Mouse (Mus musculus): ENCODE results near the gene Gse1. TPM values are rescaled to one million over a fixed set of nuclear protein-coding genes. Genes with fewer than 3 reads are reported as not detected.
"Not testable (repeated sequence)": the region's sequence is repeated elsewhere in the genome, so short reads cannot be mapped to it uniquely, and the experiment has no call there.

Gse1 gene
- polyA plus RNA-seq, 1 experiment from 2014 or later, result 24.0 TPM

DNA sequence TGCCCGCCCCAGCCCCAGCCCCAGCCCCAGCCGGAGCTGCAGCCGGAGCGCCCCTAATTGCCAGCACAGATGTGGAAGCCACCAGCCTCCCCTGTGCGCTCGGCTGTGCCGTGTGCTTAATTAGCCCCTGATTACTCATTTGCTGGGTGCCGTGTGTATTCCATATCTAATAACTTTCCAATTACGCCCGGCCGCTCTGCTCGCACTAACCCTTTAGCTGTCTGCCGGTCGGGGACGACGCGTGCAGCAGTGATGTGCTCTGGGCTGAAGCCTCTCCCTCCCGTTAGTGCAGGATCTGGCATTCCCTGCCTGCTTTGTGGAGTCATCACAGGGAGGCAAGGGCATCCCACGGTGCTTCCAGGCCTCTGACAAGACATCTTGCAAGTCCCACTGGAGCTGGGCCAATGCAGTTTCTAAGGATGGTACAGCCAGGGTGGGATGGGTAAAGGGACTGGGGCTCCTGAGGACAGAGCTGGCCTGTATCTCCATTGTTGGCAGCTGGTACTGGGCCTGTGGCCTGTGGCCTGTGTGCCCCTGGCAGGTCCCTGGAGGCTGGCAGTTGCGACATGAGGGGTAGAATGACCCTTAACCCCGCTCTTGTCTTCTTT, 119.6 kb downstream of the Gse1 start:
- Histone ChIP-seq H3K9me3 (replicated peaks) (no peaks in the 10 kb centered on the region), H3K4me3 (no peak overlapping the region), H3K27ac (peak overlapping the region; percentile 86), H3K27me3 (0 out of 2 replicates have a peak, but pooled peaks cover 5% of the 10 kb centered on the region), H3K4me2 (peak overlapping the region; percentile 33), H3K9ac (peak overlapping the region; percentile 48), H3K36me3 (ENCODE audit: poor library complexity, severe bottlenecking) (no peaks in the 10 kb centered on the region), H3K4me1 (peaks cover 87% of the 10 kb centered on the region)
- WGBS, result 21% methylated on average over 21 of the region's 21 CpGs
- peak; percentile 76 for ATAC-seq

- 0 out of 2 replicates have a peak, but pooled peaks cover 5% of the 10 kb centered on the region for H3K27me3 ChIP-seq
- H3K4me2 ChIP-seq, result no peak overlapping the region
- WGBS, result 32% methylated on average over 11 of the region's 11 CpGs
- no peak overlapping the region for H3K4me3 ChIP-seq
- ATAC-seq, result no peak
- peak overlapping the region; percentile 40; the same call in 1 of the 2 replicates for H3K27ac ChIP-seq
- no peaks in the 10 kb centered on the region for H3K36me3 ChIP-seq (ENCODE audit: poor library complexity, severe bottlenecking)
- H3K4me1 ChIP-seq, result peaks cover 87% of the 10 kb centered on the region
- 0 out of 2 replicates have a peak overlapping the region, but pooled peaks have one; percentile 27 for H3K9ac ChIP-seq
- H3K9me3 ChIP-seq (replicated peaks), result no peaks in the 10 kb centered on the region
These were observed 120.7 kb downstream of the Gse1 start for GRCm38 (mm10) chr8:120348922-120349321.

- no peaks in the 10 kb centered on the region for H3K36me3 ChIP-seq (ENCODE audit: poor library complexity, severe bottlenecking)
- no peak for ATAC-seq
These were observed 123.2 kb downstream of the Gse1 start for GRCm38 (mm10) chr8:120351332-120352071.

DNA sequence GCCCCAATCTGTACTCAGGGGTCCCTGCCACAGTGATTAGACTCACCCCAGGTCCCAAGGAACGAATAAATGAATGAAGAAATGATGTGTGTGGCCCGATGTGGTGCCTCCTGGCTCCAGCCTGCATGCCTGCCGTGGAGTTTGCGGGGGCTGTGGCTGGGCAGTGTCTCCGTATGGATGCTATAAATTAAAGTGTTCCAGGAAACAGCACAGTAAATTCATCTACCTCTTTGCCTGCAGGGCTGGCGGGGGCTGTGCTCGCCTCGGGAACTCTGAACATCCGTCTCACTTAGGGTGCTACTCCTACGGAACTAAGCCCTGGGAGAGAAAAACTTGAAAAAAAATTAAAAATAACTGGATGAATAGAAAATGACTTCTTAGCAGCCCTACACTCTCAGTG, 123.8 kb downstream of the Gse1 start:
- no peak for ATAC-seq
- no peaks in the 10 kb centered on the region for H3K36me3 ChIP-seq (ENCODE audit: poor library complexity, severe bottlenecking)
- H3K27me3 ChIP-seq, result 0 out of 2 replicates have a peak, but pooled peaks cover 13% of the 10 kb centered on the region
- WGBS, result 80% methylated on average over 10 of the region's 10 CpGs
- H3K4me1 ChIP-seq, result peaks cover 70% of the 10 kb centered on the region
- H3K27ac ChIP-seq, result peak overlapping the region; percentile 19; the same call in 1 of the 2 replicates
- no peak overlapping the region for H3K4me3 ChIP-seq
- H3K9me3 ChIP-seq (replicated peaks), result no peaks in the 10 kb centered on the region
- no peak overlapping the region for H3K9ac ChIP-seq
- no peak overlapping the region for H3K4me2 ChIP-seq

More at GRCm38 (mm10) chr8:120351332-120352071, 123.2 kb downstream of the Gse1 start:
- H3K9me3 ChIP-seq (replicated peaks), result no peaks in the 10 kb centered on the region
- H3K4me1 ChIP-seq, result peaks cover 75% of the 10 kb centered on the region
- H3K9ac ChIP-seq, result no peak overlapping the region
- 67% methylated on average over 7 of the region's 7 CpGs for WGBS
- 0 out of 2 replicates have a peak, but pooled peaks cover 13% of the 10 kb centered on the region for H3K27me3 ChIP-seq
- H3K4me2 ChIP-seq, result no peak overlapping the region
- H3K4me3 ChIP-seq, result no peak overlapping the region
- peak overlapping the region; percentile 19; the same call in 1 of the 2 replicates for H3K27ac ChIP-seq

DNA sequence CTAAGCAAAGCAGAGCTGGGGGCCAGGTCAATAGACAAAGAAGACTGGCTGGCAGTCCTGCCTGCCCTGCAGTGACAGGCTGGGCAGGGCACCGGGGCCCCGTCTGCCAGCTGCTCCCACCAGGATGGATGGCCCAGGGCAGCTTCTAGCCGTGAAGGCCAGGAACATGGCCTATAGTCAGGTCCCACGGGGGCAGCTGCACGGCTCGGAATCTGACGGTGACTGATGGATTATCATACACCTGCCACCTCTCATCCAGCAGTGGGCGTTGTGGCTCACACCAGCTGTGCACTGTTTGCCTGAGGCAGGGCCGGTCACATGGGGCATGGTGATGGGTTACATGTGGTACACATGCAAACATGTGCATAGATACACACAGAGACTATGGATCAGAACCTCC, 127.8 kb downstream of the Gse1 start:
- no peak for ATAC-seq
- Histone ChIP-seq H3K9ac (no peak overlapping the region), H3K27ac (no peak overlapping the region), H3K4me3 (no peak overlapping the region), H3K36me3 (ENCODE audit: poor library complexity, severe bottlenecking) (no peaks in the 10 kb centered on the region), H3K27me3 (0 out of 2 replicates have a peak, but pooled peaks cover 11% of the 10 kb centered on the region), H3K4me1 (peaks cover 67% of the 10 kb centered on the region), H3K4me2 (no peak overlapping the region), H3K9me3 (replicated peaks) (no peaks in the 10 kb centered on the region)
- 78% methylated on average over 9 of the region's 9 CpGs for WGBS

GRCm38 (mm10) chr8:120357504-120357903, 129.2 kb downstream of the Gse1 start:
- Histone ChIP-seq H3K36me3 (ENCODE audit: poor library complexity, severe bottlenecking) (no peaks in the 10 kb centered on the region), H3K9me3 (replicated peaks) (no peaks in the 10 kb centered on the region), H3K27me3 (0 out of 2 replicates have a peak, but pooled peaks cover 8% of the 10 kb centered on the region), H3K9ac (no peak overlapping the region), H3K4me1 (peaks cover 64% of the 10 kb centered on the region), H3K4me3 (no peak overlapping the region), H3K4me2 (no peak overlapping the region), H3K27ac (no peak overlapping the region)
- no peak for ATAC-seq
- WGBS, result 68% methylated on average over 6 of the region's 6 CpGs

DNA sequence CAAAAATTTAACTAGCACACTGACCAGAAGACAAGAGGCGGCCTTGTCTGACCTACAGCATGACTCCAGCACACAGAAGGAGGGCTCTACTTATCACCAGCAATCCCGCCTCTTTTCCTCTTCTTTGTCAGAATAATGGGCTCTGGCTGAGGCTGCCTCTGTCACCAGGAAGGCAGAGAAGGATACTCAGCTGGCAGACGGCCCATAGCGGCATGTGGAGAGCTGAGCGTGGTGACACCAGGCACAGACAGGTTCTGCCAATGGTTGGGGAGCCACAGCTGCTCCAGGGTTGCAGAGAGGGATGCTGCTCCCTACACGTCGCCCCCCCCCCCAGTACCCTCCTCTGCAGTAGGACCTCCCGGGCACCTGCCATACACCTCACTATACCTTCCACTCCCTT, 133.0 kb downstream of the Gse1 start:
- Histone ChIP-seq H3K36me3 (ENCODE audit: poor library complexity, severe bottlenecking) (no peaks in the 10 kb centered on the region), H3K9ac (no peak overlapping the region), H3K9me3 (replicated peaks) (no peaks in the 10 kb centered on the region), H3K27me3 (no peaks in the 10 kb centered on the region), H3K4me1 (peaks cover 48% of the 10 kb centered on the region), H3K27ac (peak overlapping the region; percentile 68), H3K4me3 (no peak overlapping the region), H3K4me2 (no peak overlapping the region)
- 58% methylated on average over 8 of the region's 8 CpGs for WGBS
- peak; percentile 58; the same call in 1 of the 2 replicates for ATAC-seq

DNA sequence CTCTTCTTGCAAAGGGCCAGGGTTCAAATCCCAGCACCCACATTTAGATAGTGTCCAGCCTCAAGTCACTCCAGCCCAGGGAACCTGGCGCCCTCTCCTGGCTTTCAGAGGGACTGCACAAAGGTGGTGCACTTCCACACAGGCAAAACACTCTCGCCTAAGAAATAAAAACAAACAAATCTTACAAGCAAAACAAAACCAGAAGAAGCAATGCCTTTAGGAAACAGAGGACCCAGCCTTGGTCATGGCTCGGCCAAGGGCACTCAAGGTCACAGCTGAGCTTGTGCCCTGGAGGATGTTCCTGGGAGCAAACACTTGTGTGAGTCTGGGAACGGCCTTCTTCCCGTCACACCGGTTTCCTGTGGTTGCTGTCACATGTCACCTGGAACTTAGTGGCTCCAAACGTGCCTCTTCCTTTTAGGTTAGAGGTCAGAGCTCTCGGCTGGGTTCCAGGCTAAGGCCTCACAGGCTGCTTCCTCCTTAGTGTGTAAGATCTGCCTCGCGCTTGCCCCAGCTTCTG, 135.4 kb downstream of the Gse1 start:
- Histone ChIP-seq H3K9ac (no peak overlapping the region), H3K4me2 (no peak overlapping the region), H3K9me3 (replicated peaks) (no peaks in the 10 kb centered on the region), H3K4me1 (peaks cover 53% of the 10 kb centered on the region), H3K27ac (no peak overlapping the region), H3K27me3 (no peaks in the 10 kb centered on the region; the same call in 1 of the 2 replicates), H3K36me3 (ENCODE audit: poor library complexity, severe bottlenecking) (no peaks in the 10 kb centered on the region), H3K4me3 (no peak overlapping the region)
- no peak for ATAC-seq
- WGBS, result 76% methylated on average over 10 of the region's 10 CpGs

DNA sequence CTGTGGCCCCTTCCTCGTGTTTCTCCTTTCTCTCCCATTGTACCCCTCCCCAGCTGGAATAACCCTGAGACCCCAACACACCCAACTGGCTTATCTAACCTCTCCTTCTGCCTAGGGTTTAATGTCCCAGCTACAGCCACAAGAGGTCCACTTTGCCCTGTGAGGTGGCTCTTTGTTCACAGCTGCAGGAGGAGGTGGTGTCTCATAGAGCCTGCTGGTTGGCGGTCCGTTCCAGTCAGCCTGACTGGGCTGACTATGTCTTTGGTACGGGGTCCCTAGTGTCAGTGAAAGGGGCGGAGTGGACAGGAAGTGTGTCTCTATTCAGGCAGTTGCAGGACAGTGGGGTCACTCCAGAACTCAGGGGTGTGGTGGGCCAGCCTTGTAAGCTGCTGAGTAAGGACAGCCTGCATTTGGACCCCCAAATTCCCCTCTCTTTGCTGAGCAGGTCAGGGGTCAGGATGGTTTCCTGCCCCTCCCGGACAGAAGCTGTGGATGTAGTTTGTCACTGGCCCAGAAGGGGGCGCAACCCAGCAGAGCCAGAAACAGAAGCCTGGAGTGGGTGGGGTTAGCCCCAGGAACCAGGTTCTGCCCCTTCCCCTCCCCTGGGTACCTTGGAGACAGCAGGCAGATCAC, 136.0 kb downstream of the Gse1 start:
- 40% methylated on average over 7 of the region's 7 CpGs for WGBS
- Histone ChIP-seq H3K9me3 (replicated peaks) (no peaks in the 10 kb centered on the region), H3K4me3 (no peak overlapping the region), H3K27me3 (no peaks in the 10 kb centered on the region; the same call in 1 of the 2 replicates), H3K4me2 (no peak overlapping the region), H3K4me1 (peaks cover 59% of the 10 kb centered on the region), H3K27ac (no peak overlapping the region), H3K9ac (no peak overlapping the region), H3K36me3 (ENCODE audit: poor library complexity, severe bottlenecking) (no peaks in the 10 kb centered on the region)
- ATAC-seq, result no peak

DNA sequence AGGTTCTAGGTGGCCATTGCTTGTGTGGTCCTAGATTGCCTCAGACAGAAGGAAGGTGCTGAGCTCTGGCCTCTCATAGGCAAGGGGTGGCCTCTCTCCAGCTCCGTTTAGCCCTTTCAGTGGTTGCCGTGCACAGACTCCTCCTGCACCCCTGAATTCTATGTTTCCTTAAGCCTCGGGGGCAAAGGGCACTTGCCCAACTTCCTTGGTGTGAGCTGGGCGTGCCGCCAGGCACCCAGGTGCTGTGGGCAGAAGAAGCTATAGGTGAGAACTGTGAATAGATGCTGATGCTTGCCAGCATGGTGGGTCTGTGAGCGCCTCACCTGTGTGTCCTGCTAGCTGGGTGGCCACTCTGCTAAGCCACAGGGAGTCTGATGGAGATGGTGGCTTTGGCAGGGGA, 138.6 kb downstream of the Gse1 start:
- no peaks in the 10 kb centered on the region for H3K36me3 ChIP-seq (ENCODE audit: poor library complexity, severe bottlenecking)
- peaks cover 50% of the 10 kb centered on the region for H3K4me1 ChIP-seq
- H3K4me2 ChIP-seq, result no peak overlapping the region
- H3K9ac ChIP-seq, result no peak overlapping the region
- ATAC-seq, result no peak
- no peaks in the 10 kb centered on the region; the same call in 1 of the 2 replicates for H3K27me3 ChIP-seq
- H3K9me3 ChIP-seq (replicated peaks), result no peaks in the 10 kb centered on the region
- 92% methylated on average over 6 of the region's 6 CpGs for WGBS
- H3K4me3 ChIP-seq, result no peak overlapping the region
- H3K27ac ChIP-seq, result no peak overlapping the region

- ATAC-seq; H3K9ac ChIP-seq; H3K4me3 ChIP-seq; H3K4me2 ChIP-seq; H3K9me3 ChIP-seq (replicated peaks); H3K36me3 ChIP-seq (ENCODE audit: poor library complexity, severe bottlenecking); H3K27me3 ChIP-seq: not testable (repeated sequence)
- 71% methylated on average over 1 of the region's 1 CpGs for WGBS
- Histone ChIP-seq H3K27ac (peak overlapping the region; percentile 44), H3K4me1 (peaks cover 55% of the 10 kb centered on the region)
These were observed 139.9 kb downstream of the Gse1 start for GRCm38 (mm10) chr8:120368191-120368590.
